Mouse (Mus musculus) forebrain, embryonic 11.5 days (tissue): ENCODE measurements around the gene Ldhc. TPM values are rescaled to one million over a fixed set of nuclear protein-coding genes. Genes with fewer than 3 reads are reported as not detected.

Experiments used
- ATAC-seq: fragments of 200-750 bp; cut with Nextera tagmentation; replicated peaks from 2 replicates; pipeline ENCODE4 v1.8.0; 2017; ENCODE audit warnings: moderate TSS enrichment; ENCODE audit not compliant: low FRiP score
- DNase-seq: peaks from one replicate; pipeline ENCODE4 v3.0.0-alpha.2; 2017; ENCODE audit warnings: low spot score
- H3K27ac ChIP-seq: fragments of 300-500 bp; sonication (generic); 2 replicates; pipeline ENCODE4 v1.5.1; 2014; ENCODE audit warnings: low read depth, low read length
- H3K27me3 ChIP-seq: fragments of 300-500 bp; sonication (generic); 2 replicates; pipeline ENCODE4 v1.6.1; 2014; ENCODE audit warnings: mild to moderate bottlenecking, low read length, mixed read lengths; ENCODE audit not compliant: control insufficient read depth, insufficient read depth
- H3K36me3 ChIP-seq: fragments of 300-500 bp; sonication (generic); 2 replicates; pipeline ENCODE4 v1.6.1; 2014; ENCODE audit warnings: mild to moderate bottlenecking, low read length, moderate library complexity, mixed read lengths; ENCODE audit not compliant: control insufficient read depth, insufficient read depth
- H3K4me1 ChIP-seq: fragments of 300-500 bp; sonication (generic); replicated peaks from 2 replicates; pipeline ENCODE4 v1.6.1; 2014; ENCODE audit warnings: low read length, mixed read lengths; ENCODE audit not compliant: control insufficient read depth, insufficient read depth
- H3K4me2 ChIP-seq: fragments of 300-500 bp; sonication (generic); 2 replicates; pipeline ENCODE4 v1.6.1; 2014; ENCODE audit warnings: low read depth, mild to moderate bottlenecking, low read length, moderate library complexity, mixed read lengths; ENCODE audit not compliant: severe bottlenecking
- H3K4me3 ChIP-seq: fragments of 300-500 bp; sonication (generic); 2 replicates; pipeline ENCODE4 v1.5.1; 2014; ENCODE audit warnings: low read depth, low read length
- H3K9ac ChIP-seq: fragments of 300-500 bp; sonication (generic); 2 replicates; pipeline ENCODE4 v1.6.1; 2014; ENCODE audit warnings: low read length
- H3K9me3 ChIP-seq: fragments of 300-500 bp; sonication (generic); 2 replicates; pipeline ENCODE4 v1.6.1; 2016; ENCODE audit warnings: low read length, mixed read lengths; ENCODE audit not compliant: control insufficient read depth
- WGBS: fragments of 180-500 bp; shearing (Covaris S2); extraction: QIAGEN DNeasy Blood & Tissue Kit; methylation state at CpG from one replicate; pipeline ENCODE4 v1.1.7; 2014; 5-methylcytosine and 5-hydroxymethylcytosine counted together
- polyA plus RNA-seq: library from polyadenylated mRNA; unstranded; fragments of >200 nt; fragmentation: Nextera tagmentation; extraction: Ambion mirVana; gene quantifications from 2 replicates; pipeline ENCODE4 v1.2.1, GENCODE M21; 2014

The Ldhc gene
- polyA plus RNA-seq, 1 experiment from 2014 or later: 0.13 TPM

- Histone ChIP-seq H3K36me3 (no peaks in the 10 kb centered on the region), H3K9me3 (no peaks in the 10 kb centered on the region), H3K27ac (no peak overlapping the region), H3K4me2 (no peak overlapping the region), H3K4me3 (no peak overlapping the region), H3K9ac (no peak overlapping the region), H3K4me1 (peaks cover 5% of the 10 kb centered on the region; the same call in 1 of the 2 replicates), H3K27me3 (no peaks in the 10 kb centered on the region)
- DNase-seq: no peak
- 28% methylated on average over 7 of the region's 7 CpGs for WGBS
- ATAC-seq: no peak
Measured at GRCm38 (mm10) chr7:46839446-46839845, 21.6 kb upstream of the Ldhc start.

DNA sequence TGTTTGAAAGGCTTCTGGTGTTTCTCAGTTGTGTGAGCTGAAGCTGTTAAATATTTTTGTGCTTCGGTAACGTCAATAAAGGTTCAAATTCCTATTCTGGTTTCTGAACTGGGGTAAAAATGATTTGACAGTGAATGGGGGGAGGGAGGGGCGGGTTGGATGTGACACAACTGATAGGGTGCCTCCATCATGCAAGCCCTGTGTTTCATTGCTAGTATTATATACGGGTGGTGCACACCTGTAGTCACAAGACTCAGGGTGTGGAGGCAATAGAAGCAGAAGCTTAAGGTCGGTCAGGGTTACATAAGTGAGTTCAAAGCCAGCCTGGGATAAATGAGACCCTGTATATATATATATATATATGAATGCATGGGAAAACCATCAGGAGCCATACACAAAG is 21.1 kb upstream of the Ldhc start:
- H3K36me3 ChIP-seq: no peaks in the 10 kb centered on the region
- no peak overlapping the region for H3K9ac ChIP-seq
- no peak overlapping the region for H3K4me2 ChIP-seq
- no peaks in the 10 kb centered on the region for H3K27me3 ChIP-seq
- DNase-seq (no peak), ATAC-seq (no peak)
- H3K9me3 ChIP-seq: no peaks in the 10 kb centered on the region
- peaks cover 5% of the 10 kb centered on the region; the same call in 1 of the 2 replicates for H3K4me1 ChIP-seq
- H3K4me3 ChIP-seq: no peak overlapping the region
- 72% methylated on average over 5 of the region's 5 CpGs for WGBS
- H3K27ac ChIP-seq: no peak overlapping the region

DNA sequence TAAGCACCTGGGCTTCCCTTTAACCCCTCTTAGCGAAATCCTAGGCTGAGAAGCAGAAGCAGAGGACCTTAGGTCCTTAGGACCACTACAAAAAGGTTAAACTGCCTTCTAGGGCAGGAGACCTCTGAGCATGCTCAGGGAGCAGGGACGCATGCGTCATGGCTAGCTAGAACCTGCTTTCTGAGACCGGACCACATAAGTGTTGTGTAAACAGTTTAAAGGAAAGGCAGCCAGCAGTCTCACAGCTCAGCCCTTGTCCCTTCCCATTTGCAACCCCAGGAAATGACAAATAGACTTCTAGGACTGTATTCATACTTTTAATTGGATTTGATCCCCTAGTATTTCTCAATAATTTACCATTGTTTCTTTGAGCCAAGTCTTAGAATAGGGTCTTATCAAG is 20.7 kb upstream of the Ldhc start:
- DNase-seq (no peak), ATAC-seq (no peak)
- no peak overlapping the region for H3K4me2 ChIP-seq
- H3K36me3 ChIP-seq: no peaks in the 10 kb centered on the region
- no peak overlapping the region for H3K9ac ChIP-seq
- no peaks in the 10 kb centered on the region for H3K9me3 ChIP-seq
- WGBS: 48% methylated on average over 4 of the region's 4 CpGs
- no peak overlapping the region for H3K4me3 ChIP-seq
- no peak overlapping the region for H3K27ac ChIP-seq
- no peaks in the 10 kb centered on the region for H3K27me3 ChIP-seq
- H3K4me1 ChIP-seq: peaks cover 8% of the 10 kb centered on the region; the same call in 1 of the 2 replicates

DNA sequence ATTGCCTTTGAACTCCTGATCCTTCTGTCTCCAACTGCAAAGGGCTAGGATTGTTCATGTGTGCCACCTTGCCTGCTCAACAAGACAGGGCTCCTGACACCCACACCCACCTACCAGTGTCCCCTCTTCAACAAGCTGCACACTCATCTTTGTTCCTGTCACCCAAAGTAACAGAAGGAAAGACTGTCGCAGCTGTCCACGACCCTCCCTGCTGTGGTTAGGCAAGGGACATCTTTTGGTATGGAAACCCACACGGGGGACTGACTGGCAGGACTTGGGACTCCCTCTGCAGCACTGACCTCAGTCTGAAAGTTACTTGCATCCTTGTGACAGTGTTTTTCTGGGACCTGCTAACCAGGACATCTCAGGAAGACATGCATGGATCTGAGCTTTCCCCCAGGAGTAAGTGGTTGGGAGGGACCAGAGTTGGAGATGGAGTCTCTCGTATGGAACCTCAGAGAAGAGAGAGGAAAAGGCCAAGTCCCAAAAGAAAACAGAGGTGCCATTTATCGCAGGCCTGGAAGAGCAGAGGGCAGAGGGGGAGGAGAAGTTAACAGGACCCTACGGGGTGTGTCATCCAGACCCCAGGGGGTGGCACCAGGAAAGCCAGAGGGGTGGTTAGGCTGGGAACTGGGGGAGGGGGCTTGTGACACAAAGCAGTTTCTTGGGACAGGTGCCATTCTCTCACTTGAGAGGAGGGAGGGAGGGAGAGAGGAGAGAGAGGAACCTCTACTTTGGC is 20.0 kb upstream of the Ldhc start, which contains the start of gene Ldha:
TSS of gene Ldha (plus strand) at position 689 of the 739 bp plus-strand sequence.
- Histone ChIP-seq H3K27me3 (no peaks in the 10 kb centered on the region), H3K4me2 (no peak within 1 kb of the TSS), H3K36me3 (no peaks in the 10 kb centered on the region), H3K9ac (no peak within 1 kb of the TSS), H3K4me1 (peaks cover 8% of the 10 kb centered on the region; the same call in 1 of the 2 replicates), H3K4me3 (no peak within 1 kb of the TSS), H3K27ac (no peak within 1 kb of the TSS), H3K9me3 (no peaks in the 10 kb centered on the region)
- 28% methylated on average over 6 of the region's 6 CpGs for WGBS
- DNase-seq (no peak), ATAC-seq (no peak)

DNA sequence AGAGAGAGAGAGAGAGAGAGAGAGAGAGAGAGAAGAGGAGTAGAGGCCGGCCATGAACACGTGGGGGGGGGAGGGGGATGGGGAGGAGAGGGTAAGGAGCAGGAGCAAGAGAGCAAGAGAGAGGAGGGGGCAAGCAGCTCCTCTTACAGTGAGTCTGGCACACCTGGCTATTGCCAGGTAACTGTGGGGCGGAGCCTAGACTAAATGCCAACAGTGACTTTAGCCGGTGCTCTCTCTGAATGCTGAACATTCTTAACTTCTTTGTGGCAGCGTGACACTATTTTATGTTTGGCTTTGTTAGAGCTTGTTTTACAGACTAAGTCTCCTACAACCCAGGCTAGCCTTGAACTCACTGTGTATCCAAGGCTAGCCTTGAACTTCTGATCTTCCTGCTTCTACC is 18.7 kb upstream of the Ldhc start:
- DNase-seq: no peak
- Histone ChIP-seq H3K27ac (no peak overlapping the region), H3K36me3 (no peaks in the 10 kb centered on the region), H3K9ac (no peak overlapping the region), H3K4me2 (no peak overlapping the region), H3K27me3 (no peaks in the 10 kb centered on the region), H3K4me3 (no peak overlapping the region), H3K4me1 (peaks cover 12% of the 10 kb centered on the region; the same call in 1 of the 2 replicates), H3K9me3 (no peaks in the 10 kb centered on the region)
- 29% methylated on average over 5 of the region's 5 CpGs for WGBS
- ATAC-seq: no peak

GRCm38 (mm10) chr7:46843576-46843975 is 17.4 kb upstream of the Ldhc start:
- 89% methylated on average over 4 of the region's 4 CpGs for WGBS
- H3K9me3 ChIP-seq: no peaks in the 10 kb centered on the region

DNA sequence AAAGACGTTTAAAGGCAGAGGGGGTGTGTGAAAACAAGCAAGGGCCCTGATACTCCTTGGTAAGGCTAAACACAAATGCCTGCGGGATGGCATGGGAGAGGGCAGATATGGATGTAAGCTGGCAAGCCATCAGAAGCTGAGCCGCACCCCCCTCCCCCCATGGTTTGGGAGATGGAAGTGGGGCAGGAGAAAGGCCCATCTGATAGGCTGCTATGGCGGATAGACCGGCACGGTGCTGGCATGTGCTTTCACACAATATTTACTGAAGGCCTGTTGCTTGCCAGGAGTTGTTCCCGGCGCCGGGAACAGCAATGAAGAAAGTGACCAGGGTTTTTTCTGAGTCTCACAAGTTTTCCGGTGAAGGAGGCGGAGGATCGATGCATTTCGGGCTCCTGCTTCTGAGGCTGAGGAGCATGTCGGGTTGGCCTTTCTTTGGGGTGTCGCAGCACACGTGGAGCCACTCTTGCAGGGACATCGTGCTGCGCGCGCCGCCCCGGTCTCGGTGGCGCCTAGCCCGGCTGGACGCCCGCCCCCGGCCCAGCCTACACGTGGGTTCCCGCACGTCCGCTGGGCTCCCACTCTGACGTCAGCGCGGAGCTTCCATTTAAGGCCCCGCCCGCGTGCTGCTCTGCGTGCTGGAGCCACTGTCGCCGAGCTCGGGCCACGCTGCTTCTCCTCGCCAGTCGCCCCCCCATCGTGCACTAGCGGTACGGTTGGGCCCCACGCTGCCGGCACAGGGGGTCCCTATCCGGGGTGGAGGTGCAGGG is 15.6 kb upstream of the Ldhc start:
- Histone ChIP-seq H3K9me3 (no peaks in the 10 kb centered on the region), H3K9ac (peak overlapping the region; percentile 96), H3K36me3 (peaks cover 8% of the 10 kb centered on the region), H3K4me1 (peaks cover 8% of the 10 kb centered on the region; the same call in 1 of the 2 replicates), H3K4me2 (peak overlapping the region; percentile 83), H3K27me3 (no peaks in the 10 kb centered on the region), H3K4me3 (peak overlapping the region; percentile 92), H3K27ac (peak overlapping the region; percentile 81)
- DNase-seq (peak; percentile 97), ATAC-seq (peak; percentile 90)
- WGBS: under 1% methylated on average over 51 of the region's 51 CpGs

More at GRCm38 (mm10) chr7:46843576-46843975, 17.4 kb upstream of the Ldhc start:
- Histone ChIP-seq H3K36me3 (no peaks in the 10 kb centered on the region; the same call in 1 of the 2 replicates), H3K4me1 (peaks cover 11% of the 10 kb centered on the region; the same call in 1 of the 2 replicates), H3K4me3 (no peak overlapping the region), H3K27me3 (no peaks in the 10 kb centered on the region), H3K27ac (no peak overlapping the region), H3K4me2 (no peak overlapping the region), H3K9ac (no peak overlapping the region)
- DNase-seq: no peak
- ATAC-seq: no peak

- ATAC-seq (peak; percentile 4; the same call in 1 of the 2 replicates), DNase-seq (no peak)
- H3K36me3 ChIP-seq: peaks cover 8% of the 10 kb centered on the region
- under 1% methylated on average over 35 of the region's 36 CpGs for WGBS
- peak overlapping the region; percentile 81 for H3K27ac ChIP-seq
- peak overlapping the region; percentile 83 for H3K4me2 ChIP-seq
- H3K27me3 ChIP-seq: no peaks in the 10 kb centered on the region
- peak overlapping the region; percentile 92 for H3K4me3 ChIP-seq
- H3K9ac ChIP-seq: peak overlapping the region; percentile 96
- peaks cover 8% of the 10 kb centered on the region; the same call in 1 of the 2 replicates for H3K4me1 ChIP-seq
- no peaks in the 10 kb centered on the region for H3K9me3 ChIP-seq
Measured at GRCm38 (mm10) chr7:46845978-46846485, 15.0 kb upstream of the Ldhc start.
